13 mouse cellular contexts compared by ENCODE assay signal in the genomic region with DNA sequence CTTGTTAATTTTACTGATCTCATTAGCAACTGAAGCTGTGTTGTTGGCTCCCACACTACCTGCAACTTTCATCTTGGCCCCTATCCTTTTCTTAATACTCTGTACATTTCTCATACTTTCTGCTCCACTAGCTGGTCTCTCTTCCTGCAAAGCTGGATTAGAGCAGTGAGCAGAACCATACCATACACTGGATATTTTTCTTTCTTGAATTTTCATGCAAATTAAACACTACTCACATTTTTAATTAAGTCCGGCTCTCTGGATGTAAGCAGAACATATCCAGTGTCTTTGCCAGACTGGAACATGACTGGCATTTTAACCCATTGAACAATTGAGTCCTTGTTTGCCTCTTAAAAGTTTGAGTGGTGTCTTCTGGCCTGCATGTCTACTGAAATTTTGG.
"Had no signal": no experiment of that assay in that cellular context is flagged by ENCODE, and none has a peak within 500 bp of the region (broad histone marks: within the 10 kb centered on the region; RNA-seq: fewer than 3 reads in every experiment).

No protein-coding gene starts in this region.

- H3K36me3 ChIP-seq: liver, embryonic 13.5 days; midbrain, embryonic 12.5 days had no signal

- H3K9me3 ChIP-seq: liver, embryonic 13.5 days; midbrain, embryonic 12.5 days had no signal

- DNase-seq: kidney, adult 9 months; kidney, postnatal 14 days; kidney, postnatal 4 days; layer of hippocampus, postnatal 36 days; liver, embryonic 13.5 days; lung, adult 2 months; lung, postnatal 14 days; thymus, adult 18-20 months; thymus, postnatal 36 days had no signal

- H3K4me2 ChIP-seq: liver, embryonic 13.5 days; midbrain, embryonic 12.5 days had no signal

- H3K4me1 ChIP-seq: liver, embryonic 13.5 days; midbrain, embryonic 12.5 days had no signal

- H3K27ac ChIP-seq: left cerebral cortex, adult 2 months; liver, embryonic 13.5 days; macrophage; midbrain, embryonic 12.5 days had no signal

- H3K4me3 ChIP-seq: left cerebral cortex, adult 2 months; liver, embryonic 13.5 days; midbrain, embryonic 12.5 days had no signal

- H3K27me3 ChIP-seq: liver, embryonic 13.5 days; midbrain, embryonic 12.5 days had no signal

- ATAC-seq: midbrain, embryonic 16.5 days had no signal

- H3K9ac ChIP-seq: liver, embryonic 13.5 days; midbrain, embryonic 12.5 days had no signal
